Mouse (Mus musculus): ENCODE results near the gene Rpl4. TPM values are rescaled to one million over a fixed set of nuclear protein-coding genes. Genes with fewer than 3 reads are reported as not detected.
"Not testable (repeated sequence)": the region's sequence is repeated elsewhere in the genome, so short reads cannot be mapped to it uniquely, and the experiment has no call there.

Rpl4 gene
- polyA plus RNA-seq, 1 experiment from 2014 or later = 693 TPM

DNA sequence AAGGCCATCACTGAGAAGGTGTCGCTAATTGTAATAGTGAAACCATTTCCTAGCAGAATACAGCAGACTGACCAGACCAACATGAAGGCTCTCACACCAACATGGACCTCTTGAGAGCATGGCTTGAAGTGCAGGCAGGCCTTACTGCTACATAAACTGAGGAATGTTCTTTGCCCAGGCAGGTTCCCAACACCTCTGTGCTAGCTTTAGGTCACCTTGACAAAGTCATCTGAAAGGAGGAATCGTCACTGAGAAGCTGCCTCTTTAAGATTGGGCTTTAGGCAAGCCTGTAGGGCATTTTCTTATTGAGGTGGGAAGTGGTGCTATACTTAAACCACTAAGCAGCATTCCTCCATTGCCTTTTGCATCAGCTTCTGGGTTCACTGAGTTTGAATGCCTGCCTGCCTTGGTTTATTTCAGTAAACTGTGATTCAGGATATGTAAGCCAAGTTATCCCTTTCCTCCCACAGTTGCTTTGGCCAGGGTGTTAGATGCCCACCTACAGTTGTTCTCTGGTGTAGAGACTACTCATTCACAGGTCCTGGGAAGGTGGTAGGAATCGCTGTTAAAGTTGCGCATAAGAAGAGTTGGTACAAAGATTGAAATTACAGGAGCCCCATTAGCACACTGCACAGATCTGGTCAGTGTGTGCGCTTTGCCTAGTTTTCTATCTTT, 11.1 kb downstream of the Rpl4 start:
- TF ChIP-seq EP300 (IDR thresholded peaks at IDR 0.05) (no peak), CTCF (IDR thresholded peaks at IDR 0.05) (no peak)
- WGBS = 87% methylated on average over 5 of the region's 5 CpGs
- no peak overlapping the region for H3K9ac ChIP-seq (replicated peaks; ENCODE audit: low read depth)
- no peak overlapping the region for H3K4me2 ChIP-seq (replicated peaks; ENCODE audit: low read depth, low read length)
- peaks cover 14% of the 10 kb centered on the region; the same call in 1 of the 2 replicates for H3K36me3 ChIP-seq (ENCODE audit: insufficient read depth, low read length)
- H3K4me3 ChIP-seq (ENCODE audit: low read depth, low read length) = no peak overlapping the region
- H3K9me3 ChIP-seq (ENCODE audit: low read length) = no peaks in the 10 kb centered on the region
- no peak for DNase-seq (ENCODE audit: low spot score)
- H3K4me1 ChIP-seq (ENCODE audit: insufficient read depth, low read depth, low read length) = peaks cover 6% of the 10 kb centered on the region; the same call in 1 of the 2 replicates
- H3K27ac ChIP-seq (ENCODE audit: low read length) = no peak overlapping the region
- ATAC-seq = no peak
- H3K27me3 ChIP-seq (replicated peaks; ENCODE audit: insufficient read depth, low read length) = no peaks in the 10 kb centered on the region

DNA sequence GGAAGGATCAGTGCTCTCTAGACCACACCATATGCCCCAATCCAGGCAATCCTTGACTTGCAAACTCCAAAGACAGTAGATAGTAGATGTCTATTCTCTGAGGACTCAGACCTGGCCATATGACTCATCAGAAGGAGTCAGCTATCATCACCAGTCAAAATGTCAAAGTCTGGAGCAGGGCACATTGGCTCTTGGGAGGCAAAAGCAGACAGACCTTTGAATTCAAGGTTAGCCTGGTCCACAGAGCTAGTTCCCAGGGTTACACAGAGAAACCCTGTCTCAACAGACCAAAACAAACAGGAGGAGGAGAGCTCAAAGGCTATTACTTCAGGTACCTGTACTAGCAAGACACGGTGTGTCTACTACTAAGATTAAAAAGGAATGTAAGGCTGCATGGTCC, 20.7 kb downstream of the Rpl4 start:
- Histone ChIP-seq H3K9ac (replicated peaks; ENCODE audit: low read depth) (no peak overlapping the region), H3K4me3 (ENCODE audit: low read depth, low read length) (no peak overlapping the region), H3K4me2 (replicated peaks; ENCODE audit: low read depth, low read length) (no peak overlapping the region), H3K27me3 (replicated peaks; ENCODE audit: insufficient read depth, low read length) (no peaks in the 10 kb centered on the region), H3K27ac (ENCODE audit: low read length) (no peak overlapping the region), H3K36me3 (ENCODE audit: insufficient read depth, low read length) (peaks cover 20% of the 10 kb centered on the region; the same call in 1 of the 2 replicates), H3K9me3 (ENCODE audit: low read length) (no peaks in the 10 kb centered on the region), H3K4me1 (ENCODE audit: insufficient read depth, low read depth, low read length) (no peaks in the 10 kb centered on the region)
- TF ChIP-seq CTCF (IDR thresholded peaks at IDR 0.05) = no peak
- TF ChIP-seq EP300 (IDR thresholded peaks at IDR 0.05) = no peak
- no peak for ATAC-seq
- no peak for DNase-seq (ENCODE audit: low spot score)
- 93% methylated on average over 1 of the region's 1 CpGs for WGBS

DNA sequence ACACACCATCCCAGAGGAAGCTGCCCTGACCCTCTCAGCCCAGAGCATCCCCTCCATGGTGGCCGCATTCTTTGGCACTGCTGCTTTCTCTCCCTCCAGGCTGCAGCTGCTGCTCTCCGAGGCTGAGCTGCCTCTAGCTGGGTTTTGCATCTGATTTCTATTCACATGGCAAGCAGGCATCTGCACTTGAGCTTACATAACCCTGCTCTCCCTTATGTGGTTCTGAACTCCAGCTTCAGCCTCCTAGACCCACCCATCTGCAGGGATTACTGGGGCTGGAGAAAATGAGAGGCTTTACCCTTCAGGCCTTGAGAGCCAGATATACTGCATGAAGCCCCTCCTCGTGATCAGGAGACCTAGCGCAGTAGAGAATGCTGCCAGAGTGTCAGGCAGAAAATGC, 22.4 kb downstream of the Rpl4 start:
- no peaks in the 10 kb centered on the region for H3K9me3 ChIP-seq (ENCODE audit: low read length)
- no peak overlapping the region for H3K27ac ChIP-seq (ENCODE audit: low read length)
- H3K27me3 ChIP-seq (replicated peaks; ENCODE audit: insufficient read depth, low read length) = no peaks in the 10 kb centered on the region
- H3K9ac ChIP-seq (replicated peaks; ENCODE audit: low read depth) = no peak overlapping the region
- no peak for TF ChIP-seq EP300 (IDR thresholded peaks at IDR 0.05)
- no peak for TF ChIP-seq CTCF (IDR thresholded peaks at IDR 0.05)
- no peak overlapping the region for H3K4me3 ChIP-seq (ENCODE audit: low read depth, low read length)
- ATAC-seq = no peak
- H3K4me2 ChIP-seq (replicated peaks; ENCODE audit: low read depth, low read length) = no peak overlapping the region
- H3K36me3 ChIP-seq (ENCODE audit: insufficient read depth, low read length) = peaks cover 20% of the 10 kb centered on the region; the same call in 1 of the 2 replicates
- DNase-seq (ENCODE audit: low spot score) = no peak
- WGBS = 71% methylated on average over 4 of the region's 4 CpGs
- no peaks in the 10 kb centered on the region for H3K4me1 ChIP-seq (ENCODE audit: insufficient read depth, low read depth, low read length)

DNA sequence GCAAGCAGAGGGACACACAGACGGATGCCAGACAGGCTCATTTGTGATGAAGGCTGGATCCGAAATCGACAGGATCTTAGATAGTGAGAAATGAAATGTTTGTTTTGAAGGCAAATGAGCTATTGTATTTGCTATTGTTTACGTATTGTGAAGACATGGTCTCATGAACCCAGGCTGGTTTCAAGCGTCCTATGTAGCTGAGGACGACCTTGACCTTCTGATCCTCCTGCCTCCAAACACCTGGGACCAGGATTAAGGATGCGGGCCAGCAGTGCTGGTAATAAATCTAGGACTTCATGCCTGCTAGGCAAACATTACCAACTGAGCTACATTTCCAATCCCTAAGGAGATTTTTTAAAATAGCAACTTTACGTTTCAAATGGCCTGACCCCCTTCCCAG, 24.3 kb downstream of the Rpl4 start:
- Histone ChIP-seq H3K27me3 (replicated peaks; ENCODE audit: insufficient read depth, low read length) (no peaks in the 10 kb centered on the region), H3K4me2 (replicated peaks; ENCODE audit: low read depth, low read length) (no peak overlapping the region), H3K9ac (replicated peaks; ENCODE audit: low read depth) (no peak overlapping the region), H3K4me3 (ENCODE audit: low read depth, low read length) (no peak overlapping the region), H3K4me1 (ENCODE audit: insufficient read depth, low read depth, low read length) (peaks cover 4% of the 10 kb centered on the region; the same call in 1 of the 2 replicates), H3K27ac (ENCODE audit: low read length) (no peak overlapping the region), H3K9me3 (ENCODE audit: low read length) (no peaks in the 10 kb centered on the region), H3K36me3 (ENCODE audit: insufficient read depth, low read length) (peaks cover 5% of the 10 kb centered on the region; the same call in 1 of the 2 replicates)
- ATAC-seq = no peak
- TF ChIP-seq CTCF (IDR thresholded peaks at IDR 0.05) = no peak
- WGBS = 89% methylated on average over 8 of the region's 8 CpGs
- no peak for DNase-seq (ENCODE audit: low spot score)

DNA sequence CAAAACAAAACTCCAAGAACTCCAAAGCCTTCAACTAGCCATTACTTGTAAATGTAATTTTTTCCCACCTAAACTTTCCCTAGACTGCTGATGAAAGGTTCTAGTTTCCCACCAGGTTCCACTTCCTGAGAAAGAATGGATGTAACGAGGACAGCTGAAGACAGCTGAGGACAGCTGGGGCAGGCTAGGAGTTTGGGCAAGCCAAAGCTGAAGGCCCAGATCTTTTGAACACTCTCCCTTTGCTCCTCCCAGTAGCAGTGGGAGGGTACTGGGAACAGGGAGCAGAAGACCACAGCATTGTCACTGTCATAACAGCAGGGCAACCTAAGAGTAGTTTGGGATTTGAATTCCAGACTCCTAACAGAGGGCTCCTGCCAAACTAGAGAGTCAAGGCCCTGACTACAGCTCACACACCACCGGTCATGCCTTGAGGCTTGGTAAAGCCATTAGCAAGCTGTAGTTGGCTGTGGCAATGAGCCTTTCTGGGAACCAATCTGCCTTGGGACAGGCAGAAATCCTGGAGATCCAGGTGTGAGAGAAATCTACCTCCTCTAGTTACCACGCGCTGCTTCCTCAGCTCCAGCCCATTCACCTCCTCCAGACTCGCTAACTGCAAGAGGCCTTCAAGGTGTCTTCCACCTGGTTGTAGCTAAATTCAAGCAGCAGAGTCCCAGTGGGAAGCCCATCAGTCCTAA, 25.0 kb downstream of the Rpl4 start:
- H3K9ac ChIP-seq (replicated peaks; ENCODE audit: low read depth) = no peak overlapping the region
- ATAC-seq (no peak), DNase-seq (ENCODE audit: low spot score) (no peak)
- H3K4me1 ChIP-seq (ENCODE audit: insufficient read depth, low read depth, low read length) = peaks cover 7% of the 10 kb centered on the region; the same call in 1 of the 2 replicates
- no peaks in the 10 kb centered on the region for H3K27me3 ChIP-seq (replicated peaks; ENCODE audit: insufficient read depth, low read length)
- H3K36me3 ChIP-seq (ENCODE audit: insufficient read depth, low read length) = peaks cover 5% of the 10 kb centered on the region; the same call in 1 of the 2 replicates
- TF ChIP-seq CTCF (IDR thresholded peaks at IDR 0.05) (no peak), EP300 (IDR thresholded peaks at IDR 0.05) (no peak)
- H3K4me2 ChIP-seq (replicated peaks; ENCODE audit: low read depth, low read length) = no peak overlapping the region
- no peak overlapping the region for H3K4me3 ChIP-seq (ENCODE audit: low read depth, low read length)
- no peak overlapping the region for H3K27ac ChIP-seq (ENCODE audit: low read length)
- WGBS = 96% methylated on average over 5 of the region's 5 CpGs
- H3K9me3 ChIP-seq (ENCODE audit: low read length) = no peaks in the 10 kb centered on the region

DNA sequence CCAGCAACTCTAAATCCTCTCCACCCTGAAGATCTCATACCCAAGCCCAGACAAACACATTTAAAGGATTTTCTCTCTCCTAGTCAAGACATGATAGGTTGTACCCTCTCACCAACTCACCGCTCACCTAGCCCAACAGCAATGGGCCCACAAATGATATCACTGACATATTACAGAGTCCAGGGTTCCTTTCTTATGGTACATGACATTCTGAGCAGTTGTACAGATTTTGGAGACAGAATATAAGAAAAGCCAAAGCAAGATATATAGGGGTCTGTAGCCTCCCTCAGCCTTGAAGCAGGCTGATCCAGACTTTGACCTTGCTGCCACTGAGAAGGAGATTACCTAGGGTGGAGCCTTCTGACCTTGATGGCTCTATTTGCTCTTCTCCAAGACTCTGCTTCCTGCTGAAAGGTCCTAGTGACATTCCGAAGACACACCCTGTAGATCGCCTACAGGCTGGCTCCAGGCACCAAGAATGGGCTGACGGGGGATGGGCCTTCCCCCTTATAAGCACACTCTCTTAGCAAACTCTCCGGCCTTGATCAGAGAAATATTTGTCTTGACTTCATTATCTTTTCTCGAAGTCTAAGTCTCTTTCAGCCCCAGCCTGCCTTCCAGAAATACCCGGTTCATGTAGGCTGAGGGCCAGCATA, 25.7 kb downstream of the Rpl4 start:
- 70% methylated on average over 7 of the region's 7 CpGs for WGBS
- not testable (repeated sequence) for ATAC-seq

More for the DNA sequence above, 25.7 kb downstream of the Rpl4 start:
- H3K9ac ChIP-seq (replicated peaks; ENCODE audit: low read depth); H3K4me2 ChIP-seq (replicated peaks; ENCODE audit: low read depth, low read length); H3K4me1 ChIP-seq (ENCODE audit: insufficient read depth, low read depth, low read length); DNase-seq (ENCODE audit: low spot score); H3K4me3 ChIP-seq (ENCODE audit: low read depth, low read length); H3K9me3 ChIP-seq (ENCODE audit: low read length); H3K27ac ChIP-seq (ENCODE audit: low read length); H3K27me3 ChIP-seq (replicated peaks; ENCODE audit: insufficient read depth, low read length); H3K36me3 ChIP-seq (ENCODE audit: insufficient read depth, low read length): not testable (repeated sequence)

Data from lung, postnatal 0 days (tissue).